Mouse (Mus musculus): Measurements from ENCODE around the gene Ip6k1. TPM values are rescaled to one million over a fixed set of nuclear protein-coding genes. Genes with fewer than 3 reads are reported as not detected.

Gene Ip6k1
- polyA plus RNA-seq, 1 experiment, result 78.9 TPM

DNA sequence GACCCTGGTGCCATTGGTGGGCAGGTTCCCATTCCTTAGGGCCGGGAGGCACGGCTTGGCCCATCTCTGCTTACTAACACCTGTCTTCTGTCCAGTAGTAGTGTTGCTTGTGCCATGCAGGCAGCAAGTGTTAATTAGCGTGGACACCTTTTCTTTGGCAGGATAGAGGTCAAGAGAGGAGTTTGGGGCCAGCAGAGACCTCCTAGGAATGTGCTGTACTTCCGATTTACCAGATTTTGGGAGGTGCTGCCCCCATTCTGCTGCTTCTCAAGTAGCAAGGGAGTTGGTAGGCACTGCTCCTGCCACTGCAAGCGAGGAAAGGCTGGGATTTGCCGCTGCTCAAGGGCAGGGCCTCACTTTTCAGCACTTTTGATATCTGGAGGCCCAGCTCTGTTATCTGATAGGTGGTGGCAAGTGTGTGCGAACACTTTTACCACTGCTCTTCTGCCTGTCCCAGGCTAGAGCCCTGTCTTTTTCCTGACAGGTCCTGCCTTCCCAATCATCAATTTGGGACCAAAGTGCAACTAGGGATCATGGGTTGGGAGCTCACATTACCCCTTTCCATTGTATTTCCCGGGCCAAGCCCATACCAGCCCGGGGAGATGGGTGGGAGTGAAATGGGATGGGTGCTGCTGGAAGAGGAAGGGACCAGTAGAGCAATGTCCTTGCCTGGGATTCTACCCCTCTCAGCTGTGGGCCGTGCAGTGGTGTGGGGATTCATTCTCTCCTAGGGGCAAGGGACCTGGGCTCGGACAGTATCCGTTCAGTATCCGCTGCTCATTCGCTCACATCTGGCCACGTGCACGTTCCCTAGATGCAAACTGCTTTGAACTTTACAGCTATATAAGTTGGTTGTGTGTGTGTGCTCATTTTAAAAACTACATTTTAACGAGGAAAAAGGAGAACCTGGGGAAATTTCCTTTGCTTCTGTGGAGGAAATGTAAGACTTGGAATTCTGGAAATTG, 45.6 kb downstream of the Ip6k1 start:
- no peak overlapping the region; the same call in 1 of the 2 replicates for H3K4me3 ChIP-seq (ENCODE audit: insufficient read depth, low read depth, low read length)
- TF ChIP-seq CTCF (conservative IDR thresholded peaks at IDR 0.05; ENCODE audit: insufficient read depth, insufficient read length, low read depth, low read length), result no peak
- no peak for TF ChIP-seq POLR2A (IDR thresholded peaks at IDR 0.05; ENCODE audit: low read depth, low read length)
- no peaks in the 10 kb centered on the region for H3K36me3 ChIP-seq (ENCODE audit: control insufficient read depth, insufficient read depth, low read length)
- H3K27ac ChIP-seq (ENCODE audit: insufficient read depth, low read depth, low read length), result 0 out of 2 replicates have a peak overlapping the region, but pooled peaks have one; percentile 24
- no peaks in the 10 kb centered on the region for H3K27me3 ChIP-seq (replicated peaks; ENCODE audit: control insufficient read depth, insufficient read depth, low read length)
- peaks cover 4% of the 10 kb centered on the region; the same call in 1 of the 2 replicates for H3K4me1 ChIP-seq (ENCODE audit: control insufficient read depth, insufficient read depth, low read length)
- WGBS, result 47% methylated on average over 17 of the region's 17 CpGs
- no peak for DNase-seq

DNA sequence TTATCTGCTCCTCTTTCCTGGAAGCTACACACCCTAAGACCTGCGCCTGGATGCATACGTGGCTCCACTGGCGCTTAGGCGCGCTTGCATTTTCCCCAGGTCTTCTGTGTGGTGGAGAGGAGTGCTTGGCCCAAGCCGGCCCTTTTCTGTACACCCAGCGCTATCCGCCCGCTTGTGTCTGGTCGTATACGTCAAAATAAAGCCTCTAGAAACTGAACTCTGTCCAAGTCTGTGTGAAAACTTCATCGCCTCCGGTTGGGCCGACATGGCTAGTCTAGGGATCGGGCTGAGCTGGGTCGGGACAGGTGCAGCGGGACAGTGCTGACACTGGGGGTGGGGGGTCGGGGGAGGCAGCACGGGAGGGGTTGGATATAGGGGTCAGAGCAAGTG, 46.3 kb downstream of the Ip6k1 start:
- Histone ChIP-seq H3K27ac (ENCODE audit: insufficient read depth, low read depth, low read length) (0 out of 2 replicates have a peak overlapping the region, but pooled peaks have one; percentile 24), H3K27me3 (replicated peaks; ENCODE audit: control insufficient read depth, insufficient read depth, low read length) (no peaks in the 10 kb centered on the region), H3K36me3 (ENCODE audit: control insufficient read depth, insufficient read depth, low read length) (no peaks in the 10 kb centered on the region), H3K4me3 (ENCODE audit: insufficient read depth, low read depth, low read length) (peak overlapping the region; percentile 59), H3K4me1 (ENCODE audit: control insufficient read depth, insufficient read depth, low read length) (peaks cover 8% of the 10 kb centered on the region; the same call in 1 of the 2 replicates)
- TF ChIP-seq CTCF (conservative IDR thresholded peaks at IDR 0.05; ENCODE audit: insufficient read depth, insufficient read length, low read depth, low read length) (no peak), POLR2A (IDR thresholded peaks at IDR 0.05; ENCODE audit: low read depth, low read length) (no peak)
- no peak for DNase-seq
- 2% methylated on average over 19 of the region's 19 CpGs for WGBS

DNA sequence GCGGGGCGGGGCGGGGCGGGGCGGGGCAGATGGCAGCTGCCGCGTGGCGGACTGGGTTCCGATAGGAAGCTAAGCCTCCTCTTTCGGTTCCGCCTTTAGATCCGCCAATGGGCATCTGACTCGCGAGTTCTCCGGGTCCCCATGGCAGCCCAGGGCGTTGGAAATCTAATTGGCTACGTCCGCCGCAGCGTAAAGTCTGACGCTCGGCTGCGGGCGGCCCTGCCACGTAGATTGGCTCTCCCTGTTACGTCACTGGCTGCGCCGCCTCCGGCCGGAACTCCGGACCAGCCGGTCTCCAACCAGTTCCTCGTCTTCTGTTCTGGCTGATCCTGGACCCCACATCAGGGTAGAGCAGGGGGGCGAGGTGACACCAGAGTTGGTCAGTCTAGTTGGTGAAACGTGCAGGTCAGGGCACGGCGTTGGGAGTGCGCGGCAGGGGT, 46.7 kb downstream of the Ip6k1 start, which contains the start of gene Gmppb:
Gene Gmppb (plus strand): TSS at position 227 of the 440 bp plus-strand sequence.
- H3K36me3 ChIP-seq (ENCODE audit: control insufficient read depth, insufficient read depth, low read length), result no peaks in the 10 kb centered on the region
- TF ChIP-seq CTCF (conservative IDR thresholded peaks at IDR 0.05; ENCODE audit: insufficient read depth, insufficient read length, low read depth, low read length) (no peak), POLR2A (IDR thresholded peaks at IDR 0.05; ENCODE audit: low read depth, low read length) (no peak)
- DNase-seq, result peak; percentile 99
- H3K27ac ChIP-seq (ENCODE audit: insufficient read depth, low read depth, low read length), result peak within 1 kb of the TSS; percentile 69
- H3K27me3 ChIP-seq (replicated peaks; ENCODE audit: control insufficient read depth, insufficient read depth, low read length), result no peaks in the 10 kb centered on the region
- under 1% methylated on average over 33 of the region's 39 CpGs for WGBS
- peak within 1 kb of the TSS; percentile 89 for H3K4me3 ChIP-seq (ENCODE audit: insufficient read depth, low read depth, low read length)
- peaks cover 8% of the 10 kb centered on the region; the same call in 1 of the 2 replicates for H3K4me1 ChIP-seq (ENCODE audit: control insufficient read depth, insufficient read depth, low read length)

DNA sequence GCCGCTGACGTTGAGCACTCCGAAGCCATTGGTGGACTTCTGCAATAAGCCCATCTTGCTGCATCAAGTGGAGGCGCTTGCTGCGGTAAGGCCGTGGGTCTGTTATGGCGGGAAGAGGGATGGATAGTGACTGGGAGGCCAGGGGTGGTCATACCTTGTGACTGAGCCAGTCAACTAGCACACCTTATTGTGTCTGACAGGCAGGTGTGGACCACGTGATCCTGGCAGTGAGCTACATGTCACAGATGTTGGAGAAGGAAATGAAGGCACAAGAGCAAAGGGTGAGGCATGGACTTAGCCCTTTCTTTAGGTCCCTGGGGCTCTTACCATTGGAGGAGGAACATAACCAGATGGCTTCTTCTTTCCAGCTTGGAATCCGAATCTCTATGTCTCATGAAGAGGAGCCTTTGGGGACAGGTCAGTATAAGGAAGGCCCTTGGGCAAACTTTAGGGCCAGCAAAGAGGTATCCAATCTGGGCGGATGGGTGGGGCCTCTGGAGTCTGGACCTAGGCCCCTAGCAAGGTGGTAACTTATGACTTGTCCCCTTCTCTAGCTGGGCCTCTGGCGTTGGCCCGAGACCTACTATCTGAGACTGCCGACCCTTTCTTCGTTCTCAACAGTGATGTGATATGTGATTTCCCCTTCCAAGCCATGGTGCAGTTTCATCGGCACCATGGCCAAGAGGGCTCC, 47.4 kb downstream of the Ip6k1 start:
- H3K27ac ChIP-seq (ENCODE audit: insufficient read depth, low read depth, low read length), result peak overlapping the region; percentile 69

DNA sequence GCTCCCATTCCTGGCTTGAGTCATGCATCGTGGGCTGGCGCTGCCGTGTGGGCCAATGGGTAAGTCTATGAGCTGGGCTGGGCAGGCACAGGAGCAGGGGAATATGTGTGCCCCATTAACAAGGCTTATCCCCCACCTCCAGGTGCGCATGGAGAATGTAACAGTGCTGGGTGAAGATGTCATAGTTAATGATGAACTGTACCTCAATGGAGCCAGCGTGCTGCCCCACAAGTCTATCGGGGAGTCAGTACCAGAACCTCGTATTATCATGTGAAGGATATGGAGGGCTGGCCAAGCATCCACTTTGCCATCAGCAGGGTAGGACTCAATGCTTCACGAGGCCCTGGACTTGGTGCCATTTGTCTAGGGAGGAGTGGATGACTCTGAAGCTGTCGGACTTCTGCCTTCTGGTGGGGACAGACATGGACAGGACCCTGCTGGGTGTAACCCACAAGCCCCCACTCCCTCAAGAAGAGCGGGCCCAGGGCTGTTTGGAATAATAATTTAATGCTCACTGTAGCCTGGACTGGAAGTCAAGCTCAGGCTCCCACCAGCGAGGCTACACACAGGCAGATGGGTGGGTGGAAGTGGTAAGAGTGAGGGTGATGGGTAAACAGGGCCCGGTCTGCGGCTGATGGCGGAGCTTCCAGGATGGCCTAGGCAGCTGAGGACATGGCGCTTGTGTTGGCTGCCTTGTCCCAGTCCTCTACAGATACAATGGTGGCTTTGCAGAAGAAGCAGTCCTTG, 49.1 kb downstream of the Ip6k1 start:
- H3K36me3 ChIP-seq (ENCODE audit: control insufficient read depth, insufficient read depth, low read length), result peaks cover under 1% of the 10 kb centered on the region
- TF ChIP-seq POLR2A (IDR thresholded peaks at IDR 0.05; ENCODE audit: low read depth, low read length), result no peak
- no peak for TF ChIP-seq CTCF (conservative IDR thresholded peaks at IDR 0.05; ENCODE audit: insufficient read depth, insufficient read length, low read depth, low read length)
- no peak overlapping the region for H3K27ac ChIP-seq (ENCODE audit: insufficient read depth, low read depth, low read length)
- no peak overlapping the region for H3K4me3 ChIP-seq (ENCODE audit: insufficient read depth, low read depth, low read length)
- WGBS, result 90% methylated on average over 15 of the region's 15 CpGs
- H3K27me3 ChIP-seq (replicated peaks; ENCODE audit: control insufficient read depth, insufficient read depth, low read length), result no peaks in the 10 kb centered on the region
- no peak for DNase-seq
- H3K4me1 ChIP-seq (ENCODE audit: control insufficient read depth, insufficient read depth, low read length), result peaks cover 8% of the 10 kb centered on the region; the same call in 1 of the 2 replicates

More for the DNA sequence above, 47.4 kb downstream of the Ip6k1 start:
- Histone ChIP-seq H3K4me1 (ENCODE audit: control insufficient read depth, insufficient read depth, low read length) (peaks cover 8% of the 10 kb centered on the region; the same call in 1 of the 2 replicates), H3K36me3 (ENCODE audit: control insufficient read depth, insufficient read depth, low read length) (no peaks in the 10 kb centered on the region), H3K27me3 (replicated peaks; ENCODE audit: control insufficient read depth, insufficient read depth, low read length) (no peaks in the 10 kb centered on the region), H3K4me3 (ENCODE audit: insufficient read depth, low read depth, low read length) (peak overlapping the region; percentile 89)
- DNase-seq, result no peak
- 38% methylated on average over 15 of the region's 15 CpGs for WGBS
- TF ChIP-seq CTCF (conservative IDR thresholded peaks at IDR 0.05; ENCODE audit: insufficient read depth, insufficient read length, low read depth, low read length), result no peak
- TF ChIP-seq POLR2A (IDR thresholded peaks at IDR 0.05; ENCODE audit: low read depth, low read length), result no peak

DNA sequence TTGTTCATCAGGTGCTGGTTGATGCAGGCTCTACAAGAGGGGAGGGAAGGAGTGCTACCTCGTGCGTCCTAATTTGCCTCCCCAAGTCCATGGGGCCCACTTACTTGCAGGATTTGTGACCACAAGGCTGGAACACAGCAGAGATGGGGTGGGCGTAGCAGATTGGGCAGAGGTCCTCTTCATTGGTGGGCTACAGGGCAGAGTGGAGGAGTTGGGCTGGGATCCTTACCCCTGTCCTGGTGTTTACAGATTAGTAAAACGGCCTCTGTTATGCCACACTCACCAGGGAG, 49.6 kb downstream of the Ip6k1 start:
- Histone ChIP-seq H3K27me3 (replicated peaks; ENCODE audit: control insufficient read depth, insufficient read depth, low read length) (no peaks in the 10 kb centered on the region), H3K4me1 (ENCODE audit: control insufficient read depth, insufficient read depth, low read length) (peaks cover 8% of the 10 kb centered on the region; the same call in 1 of the 2 replicates), H3K27ac (ENCODE audit: insufficient read depth, low read depth, low read length) (no peak overlapping the region), H3K36me3 (ENCODE audit: control insufficient read depth, insufficient read depth, low read length) (peaks cover 3% of the 10 kb centered on the region), H3K4me3 (ENCODE audit: insufficient read depth, low read depth, low read length) (no peak overlapping the region)
- 83% methylated on average over 4 of the region's 4 CpGs for WGBS
- TF ChIP-seq CTCF (conservative IDR thresholded peaks at IDR 0.05; ENCODE audit: insufficient read depth, insufficient read length, low read depth, low read length) (no peak), POLR2A (IDR thresholded peaks at IDR 0.05; ENCODE audit: low read depth, low read length) (no peak)
- DNase-seq, result no peak
